Mouse (Mus musculus) midbrain, embryonic 13.5 days (tissue): Measurements from ENCODE around the gene Kcnj9. TPM values are rescaled to one million over a fixed set of nuclear protein-coding genes. Genes with fewer than 3 reads are reported as not detected.

Experiments used
- ATAC-seq: fragments of 200-750 bp; cut with Nextera tagmentation; 2 replicates; pipeline ENCODE4 v1.8.0; 2017; ENCODE audit warnings: mild to moderate bottlenecking, moderate TSS enrichment, moderate library complexity
- H3K27ac ChIP-seq: fragments of 300-500 bp; sonication (generic); 2 replicates; pipeline ENCODE4 v1.5.1; 2015; ENCODE audit warnings: inconsistent platforms, mild to moderate bottlenecking, moderate library complexity
- H3K27me3 ChIP-seq: fragments of 300-500 bp; sonication (generic); 2 replicates; pipeline ENCODE4 v1.6.1; 2015; ENCODE audit warnings: mild to moderate bottlenecking, inconsistent platforms
- H3K36me3 ChIP-seq: fragments of 300-500 bp; sonication (generic); 2 replicates; pipeline ENCODE4 v1.6.1; 2015; ENCODE audit warnings: mild to moderate bottlenecking, inconsistent platforms
- H3K4me1 ChIP-seq: fragments of 300-500 bp; sonication (generic); replicated peaks from 2 replicates; pipeline ENCODE4 v1.6.1; 2015; ENCODE audit warnings: inconsistent platforms
- H3K4me2 ChIP-seq: fragments of 300-500 bp; sonication (generic); replicated peaks from 2 replicates; pipeline ENCODE4 v1.6.1; 2015; ENCODE audit warnings: moderate library complexity, mild to moderate bottlenecking, inconsistent platforms
- H3K4me3 ChIP-seq: fragments of 300-500 bp; sonication (generic); replicated peaks from 2 replicates; pipeline ENCODE4 v1.5.1; 2015; ENCODE audit warnings: mild to moderate bottlenecking, inconsistent platforms
- H3K9ac ChIP-seq: fragments of 300-500 bp; sonication (generic); replicated peaks from 2 replicates; pipeline ENCODE4 v1.6.1; 2015; ENCODE audit warnings: mild to moderate bottlenecking, inconsistent platforms
- H3K9me3 ChIP-seq: fragments of 300-500 bp; sonication (generic); 2 replicates; pipeline ENCODE4 v1.6.1; 2016; ENCODE audit warnings: mild to moderate bottlenecking, inconsistent platforms
- WGBS: fragments of 180-500 bp; shearing (Covaris S2); methylation state at CpG from one replicate; pipeline ENCODE4 v1.1.7; 2015; 5-methylcytosine and 5-hydroxymethylcytosine counted together
- polyA plus RNA-seq: library from polyadenylated mRNA; unstranded; fragments of >200 nt; fragmentation: Nextera tagmentation; extraction: Ambion mirVana; gene quantifications from 2 replicates; pipeline ENCODE4 v1.2.1, GENCODE M21; 2015

Kcnj9 gene
- polyA plus RNA-seq, 1 experiment from 2014 or later, result 3.6 TPM

DNA sequence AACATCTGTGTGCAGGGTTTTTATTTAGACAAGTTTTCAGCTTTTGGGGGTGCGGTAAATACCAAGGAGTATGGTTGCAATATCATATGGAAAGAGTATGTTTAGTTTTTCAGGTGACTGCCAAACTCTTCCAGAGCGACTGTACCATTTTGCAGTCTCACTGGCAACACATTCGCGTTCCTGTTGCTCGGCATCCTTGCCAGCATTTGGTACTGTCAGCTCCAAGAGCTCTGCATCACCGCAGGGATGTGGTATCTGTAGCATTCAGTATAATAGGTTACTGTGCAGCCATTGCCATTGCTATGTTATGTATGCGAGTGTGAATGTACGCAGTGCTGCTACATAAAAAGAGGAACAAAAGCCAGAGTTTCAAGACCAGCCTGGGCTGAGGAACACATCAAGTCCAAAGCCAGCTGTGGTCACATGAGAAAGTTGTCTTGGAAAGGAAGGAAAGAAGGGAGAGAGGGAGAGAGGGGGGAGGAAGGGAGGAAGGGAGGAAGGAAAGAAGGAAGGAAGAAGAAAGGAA is 2.4 kb upstream of the Kcnj9 start:
- no peak overlapping the region for H3K4me2 ChIP-seq
- peaks cover 24% of the 10 kb centered on the region for H3K4me1 ChIP-seq
- H3K27ac ChIP-seq, result no peak overlapping the region
- WGBS, result 66% methylated on average over 8 of the region's 8 CpGs
- H3K4me3 ChIP-seq, result no peak overlapping the region
- peaks cover 23% of the 10 kb centered on the region for H3K27me3 ChIP-seq
- no peak overlapping the region for H3K9ac ChIP-seq
- H3K9me3 ChIP-seq, result no peaks in the 10 kb centered on the region
- no peak for ATAC-seq
- H3K36me3 ChIP-seq, result no peaks in the 10 kb centered on the region

- peak overlapping the region; percentile 66 for H3K4me2 ChIP-seq
- H3K9ac ChIP-seq, result peak overlapping the region; percentile 68; the same call in 1 of the 2 replicates
- H3K27ac ChIP-seq, result peak overlapping the region; percentile 65; the same call in 1 of the 2 replicates
- peak overlapping the region; percentile 39; the same call in 1 of the 2 replicates for H3K4me3 ChIP-seq
- H3K9me3 ChIP-seq, result no peaks in the 10 kb centered on the region
- H3K4me1 ChIP-seq, result peaks cover 33% of the 10 kb centered on the region
- H3K36me3 ChIP-seq, result no peaks in the 10 kb centered on the region
- 65% methylated on average over 6 of the region's 6 CpGs for WGBS
- peak; percentile 25 for ATAC-seq
- peaks cover 33% of the 10 kb centered on the region for H3K27me3 ChIP-seq
Measured at GRCm38 (mm10) chr1:172329616-172330015, 498 bp upstream of the Kcnj9 start.

DNA sequence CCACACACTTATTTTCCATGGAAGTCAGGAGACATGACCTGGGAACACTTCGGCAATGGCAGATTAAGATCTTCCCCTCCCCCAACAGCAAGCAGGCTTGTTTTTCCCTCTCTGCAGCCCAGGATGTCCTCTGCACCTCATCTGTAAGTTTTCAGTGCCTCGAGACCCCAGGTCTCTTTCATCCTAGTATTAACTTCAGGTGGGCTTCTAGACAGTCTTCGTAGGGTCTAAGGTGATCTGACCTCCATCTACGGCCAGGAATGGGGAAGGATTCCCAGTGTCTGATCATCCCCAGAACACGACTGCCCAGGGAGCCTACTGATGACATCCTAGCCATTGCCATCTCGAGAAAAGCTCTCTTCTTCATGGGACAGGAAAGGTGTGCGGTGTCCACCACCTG is 657 bp downstream of the Kcnj9 start:
- H3K9ac ChIP-seq, result peak overlapping the region; percentile 68; the same call in 1 of the 2 replicates
- H3K27me3 ChIP-seq, result peaks cover 33% of the 10 kb centered on the region
- no peaks in the 10 kb centered on the region for H3K36me3 ChIP-seq
- WGBS, result 88% methylated on average over 7 of the region's 7 CpGs
- no peak overlapping the region; the same call in 1 of the 2 replicates for H3K27ac ChIP-seq
- peak overlapping the region; percentile 66 for H3K4me2 ChIP-seq
- H3K4me1 ChIP-seq, result peaks cover 44% of the 10 kb centered on the region
- peak overlapping the region; percentile 39 for H3K4me3 ChIP-seq
- ATAC-seq, result no peak
- no peaks in the 10 kb centered on the region for H3K9me3 ChIP-seq

GRCm38 (mm10) chr1:172328041-172328440 is 1.1 kb downstream of the Kcnj9 start:
- Histone ChIP-seq H3K4me3 (no peak overlapping the region), H3K9me3 (no peaks in the 10 kb centered on the region), H3K27me3 (peaks cover 33% of the 10 kb centered on the region), H3K4me1 (peaks cover 49% of the 10 kb centered on the region), H3K36me3 (no peaks in the 10 kb centered on the region), H3K27ac (no peak overlapping the region), H3K4me2 (peak overlapping the region; percentile 66; the same call in 1 of the 2 replicates), H3K9ac (no peak overlapping the region)
- WGBS, result 81% methylated on average over 3 of the region's 3 CpGs
- ATAC-seq, result no peak

DNA sequence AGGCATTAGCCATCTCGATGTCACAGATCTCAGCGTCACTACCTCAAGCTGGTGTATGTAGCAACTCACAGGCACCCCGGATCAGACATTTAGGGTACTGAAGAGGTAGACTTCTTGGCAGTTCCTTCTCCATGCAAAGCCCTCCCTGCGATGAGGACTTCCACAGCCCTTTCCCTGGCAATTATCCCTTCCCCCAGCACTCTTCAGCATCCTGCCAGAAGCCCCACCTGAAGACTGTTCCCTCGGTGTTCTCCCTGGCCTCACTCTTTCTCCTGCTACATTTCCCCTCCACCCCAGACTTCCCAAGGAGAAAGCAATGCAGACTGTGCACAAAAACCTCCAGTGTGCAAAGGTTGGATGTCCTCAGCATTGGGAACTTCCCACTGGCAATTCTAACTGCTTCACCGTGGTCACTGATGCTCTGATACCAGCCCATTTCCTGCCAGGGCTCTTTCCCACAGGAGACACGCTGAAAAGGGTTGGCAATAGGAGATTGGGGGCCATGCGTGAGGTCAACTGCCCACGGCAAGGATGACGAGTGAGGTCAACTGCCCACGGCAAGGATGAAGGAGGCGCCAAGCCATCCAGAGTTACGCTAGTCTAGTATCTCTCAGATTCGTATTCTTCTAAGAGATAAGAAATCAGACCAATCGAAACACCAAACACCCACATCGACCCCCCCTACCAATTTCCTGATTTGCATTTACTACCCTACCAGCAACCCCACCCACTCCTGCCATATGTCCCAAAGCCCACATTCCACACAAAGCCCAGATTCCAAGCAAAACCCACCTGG is 1.7 kb downstream of the Kcnj9 start:
- peaks cover 33% of the 10 kb centered on the region for H3K27me3 ChIP-seq
- H3K9ac ChIP-seq, result no peak overlapping the region
- no peak overlapping the region for H3K4me2 ChIP-seq
- H3K4me3 ChIP-seq, result no peak overlapping the region
- H3K4me1 ChIP-seq, result peaks cover 55% of the 10 kb centered on the region
- no peaks in the 10 kb centered on the region for H3K9me3 ChIP-seq
- H3K27ac ChIP-seq, result no peak overlapping the region
- ATAC-seq, result no peak
- no peaks in the 10 kb centered on the region for H3K36me3 ChIP-seq
- WGBS, result 92% methylated on average over 16 of the region's 16 CpGs

- peak overlapping the region; percentile 46 for H3K4me3 ChIP-seq
- no peak for ATAC-seq
- no peaks in the 10 kb centered on the region for H3K36me3 ChIP-seq
- H3K9me3 ChIP-seq, result no peaks in the 10 kb centered on the region
- WGBS, result 64% methylated on average over 11 of the region's 11 CpGs
- no peak overlapping the region for H3K27ac ChIP-seq
- H3K4me1 ChIP-seq, result peaks cover 56% of the 10 kb centered on the region
- H3K9ac ChIP-seq, result peak overlapping the region; percentile 59; the same call in 1 of the 2 replicates
- peak overlapping the region; percentile 64 for H3K4me2 ChIP-seq
- H3K27me3 ChIP-seq, result peaks cover 36% of the 10 kb centered on the region
Measured at GRCm38 (mm10) chr1:172326684-172327083, 2.4 kb downstream of the Kcnj9 start.

DNA sequence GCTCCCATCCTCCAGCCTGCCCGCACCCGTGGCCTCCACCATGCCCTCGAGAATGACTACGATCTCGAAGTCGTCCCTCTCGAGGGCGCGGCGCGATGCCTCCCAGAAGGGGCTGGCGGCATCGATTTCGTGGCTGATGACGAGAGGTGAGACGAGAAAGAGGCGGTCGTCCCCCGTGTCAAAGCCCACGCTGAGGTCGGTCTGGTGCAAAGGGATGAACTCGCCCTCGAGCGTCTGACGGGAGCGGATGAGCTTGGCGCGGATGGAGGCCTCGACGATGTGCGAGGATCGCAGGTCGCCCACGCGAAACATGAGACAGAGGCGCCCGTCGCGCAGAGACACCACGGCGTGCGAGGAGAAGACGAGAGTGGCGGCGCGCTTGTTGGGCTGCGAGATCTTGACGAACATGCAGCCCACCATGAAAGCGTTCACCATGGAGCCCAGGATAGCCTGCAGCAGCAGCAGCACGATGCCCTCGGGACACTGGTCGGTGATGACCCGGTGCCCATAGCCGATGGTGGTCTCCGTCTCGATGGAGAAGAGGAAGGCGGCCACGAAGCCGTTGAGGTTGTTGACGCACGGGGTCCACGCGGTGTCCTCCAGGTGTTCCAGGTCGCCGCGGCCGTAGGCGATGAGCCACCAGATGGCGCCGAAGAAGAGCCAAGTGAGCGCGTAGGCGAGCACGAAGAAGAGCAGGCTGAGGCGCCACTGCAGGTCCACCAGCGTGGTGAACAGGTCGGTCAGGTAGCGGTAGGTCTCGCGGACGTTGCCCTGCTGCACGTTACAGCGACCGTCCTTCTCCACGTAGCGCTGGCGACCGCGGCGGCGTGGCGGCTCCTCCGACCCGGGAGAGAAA is 3.2 kb downstream of the Kcnj9 start:
- Histone ChIP-seq H3K9me3 (no peaks in the 10 kb centered on the region), H3K9ac (peak overlapping the region; percentile 59; the same call in 1 of the 2 replicates), H3K27me3 (peaks cover 33% of the 10 kb centered on the region), H3K27ac (no peak overlapping the region), H3K4me3 (peak overlapping the region; percentile 46), H3K4me1 (peaks cover 58% of the 10 kb centered on the region), H3K36me3 (no peaks in the 10 kb centered on the region), H3K4me2 (peak overlapping the region; percentile 64)
- ATAC-seq, result peak; percentile 49
- 25% methylated on average over 94 of the region's 94 CpGs for WGBS

DNA sequence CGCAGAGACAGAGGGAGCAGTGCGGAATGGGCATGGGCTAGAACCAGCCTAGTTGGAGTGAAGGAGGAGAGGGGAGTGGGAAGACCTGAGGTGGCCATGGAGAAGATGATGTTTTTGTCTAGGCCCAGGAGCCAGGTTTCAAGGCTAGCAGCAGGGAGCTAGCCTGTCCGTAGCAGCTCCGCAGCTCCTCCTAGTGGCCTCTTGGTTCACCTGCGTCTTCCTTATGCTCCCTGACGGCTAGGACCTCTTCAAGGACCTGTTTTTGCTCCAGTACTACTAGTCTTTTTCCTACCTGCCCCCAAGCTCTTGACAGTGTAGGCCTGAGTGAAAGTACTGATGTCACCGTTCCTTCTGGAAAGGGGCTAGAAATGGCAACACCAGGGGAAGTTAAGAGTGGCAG is 4.4 kb downstream of the Kcnj9 start:
- H3K27ac ChIP-seq, result no peak overlapping the region
- H3K9ac ChIP-seq, result no peak overlapping the region
- no peaks in the 10 kb centered on the region for H3K9me3 ChIP-seq
- H3K4me1 ChIP-seq, result peaks cover 67% of the 10 kb centered on the region
- H3K4me3 ChIP-seq, result no peak overlapping the region
- 14% methylated on average over 7 of the region's 7 CpGs for WGBS
- ATAC-seq, result peak; percentile 16
- no peaks in the 10 kb centered on the region for H3K36me3 ChIP-seq
- H3K27me3 ChIP-seq, result peaks cover 30% of the 10 kb centered on the region
- H3K4me2 ChIP-seq, result no peak overlapping the region

GRCm38 (mm10) chr1:172323801-172324359 is 5.2 kb downstream of the Kcnj9 start:
- ATAC-seq, result no peak
- WGBS, result 54% methylated on average over 6 of the region's 6 CpGs

GRCm38 (mm10) chr1:172323298-172323697 is 5.8 kb downstream of the Kcnj9 start:
- Histone ChIP-seq H3K36me3 (peaks cover 8% of the 10 kb centered on the region; the same call in 1 of the 2 replicates), H3K4me2 (no peak overlapping the region), H3K9me3 (no peaks in the 10 kb centered on the region), H3K9ac (no peak overlapping the region), H3K4me3 (no peak overlapping the region), H3K4me1 (peaks cover 65% of the 10 kb centered on the region), H3K27me3 (peaks cover 30% of the 10 kb centered on the region), H3K27ac (no peak overlapping the region)
- ATAC-seq, result no peak
- WGBS, result 12% methylated on average over 5 of the region's 5 CpGs

More at GRCm38 (mm10) chr1:172323801-172324359, 5.2 kb downstream of the Kcnj9 start:
- Histone ChIP-seq H3K27me3 (peaks cover 30% of the 10 kb centered on the region), H3K27ac (no peak overlapping the region), H3K9ac (no peak overlapping the region), H3K9me3 (no peaks in the 10 kb centered on the region), H3K36me3 (peaks cover 6% of the 10 kb centered on the region; the same call in 1 of the 2 replicates), H3K4me2 (no peak overlapping the region), H3K4me1 (peaks cover 65% of the 10 kb centered on the region), H3K4me3 (no peak overlapping the region)

DNA sequence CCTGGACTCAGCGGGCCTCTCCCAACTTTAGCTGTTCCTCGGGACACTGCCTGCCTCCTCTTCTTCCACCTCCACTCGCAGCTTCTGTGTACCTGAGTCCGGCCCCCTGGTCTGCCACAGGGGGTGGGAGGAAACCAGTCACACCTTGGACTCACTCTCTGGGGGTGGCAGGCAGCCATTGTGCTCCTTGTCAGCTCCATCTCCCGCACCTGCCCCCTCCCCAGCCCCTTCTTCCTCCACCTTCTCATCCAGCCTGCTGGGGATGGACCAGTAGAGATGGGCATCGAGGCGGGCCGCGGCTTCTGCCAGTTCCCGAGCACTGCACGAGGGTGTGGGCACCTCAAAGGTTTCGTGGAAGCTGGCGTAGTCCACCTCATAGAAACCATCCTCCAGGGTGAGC is 6.4 kb downstream of the Kcnj9 start:
- Histone ChIP-seq H3K27me3 (peaks cover 26% of the 10 kb centered on the region), H3K9ac (peak overlapping the region; percentile 14; the same call in 1 of the 2 replicates), H3K9me3 (no peaks in the 10 kb centered on the region), H3K4me1 (peaks cover 65% of the 10 kb centered on the region), H3K4me2 (no peak overlapping the region), H3K36me3 (peaks cover 13% of the 10 kb centered on the region; the same call in 1 of the 2 replicates), H3K27ac (no peak overlapping the region), H3K4me3 (no peak overlapping the region)
- ATAC-seq, result no peak
- 51% methylated on average over 13 of the region's 13 CpGs for WGBS
